Mouse (Mus musculus): ENCODE results near the gene Ahnak. TPM values are rescaled to one million over a fixed set of nuclear protein-coding genes. Genes with fewer than 3 reads are reported as not detected.

Gene Ahnak
- total RNA-seq (2021): 10 to 100 TPM; 20.2 to 21.0 TPM

GRCm38 (mm10) chr19:8989066-8989566 is at the start of gene Ahnak:
Ahnak (plus strand) TSS chr19:8989284.
- intact Hi-C loops (cut with DNase I): no loop called here
- no peak for DNase-seq (ENCODE audit: low spot score in 2 of 2)

- DNase-seq (ENCODE audit: low spot score in 2 of 2): no peak
- intact Hi-C loops (cut with DNase I): no loop called here
Measured at GRCm38 (mm10) chr19:8940526-8941133, 48.5 kb upstream of the Ahnak start.

- DNase-seq (ENCODE audit: low spot score in 2 of 2): no peak
- intact Hi-C loops (cut with DNase I): no loop called here
Measured at GRCm38 (mm10) chr19:8941136-8941514, 48.0 kb upstream of the Ahnak start.

- intact Hi-C loops (cut with DNase I): no loop called here
- DNase-seq (ENCODE audit: low spot score in 2 of 2): peak; percentile 93 to 96
Measured at GRCm38 (mm10) chr19:8941515-8942217, 47.4 kb upstream of the Ahnak start, which contains the start of gene Mta2. Mta2 (plus strand) TSS chr19:8941875.

- intact Hi-C loops (cut with DNase I): no loop called here
- DNase-seq (ENCODE audit: low spot score in 2 of 2): peak; percentile 53 to 59
Measured at GRCm38 (mm10) chr19:8942276-8942964, 46.7 kb upstream of the Ahnak start.

GRCm38 (mm10) chr19:8943047-8943446 is 46.0 kb upstream of the Ahnak start:
- intact Hi-C loops (cut with DNase I): no loop called here
- DNase-seq (ENCODE audit: low spot score in 2 of 2): no peak

GRCm38 (mm10) chr19:8944062-8944461 is 45.0 kb upstream of the Ahnak start:
- intact Hi-C loops (cut with DNase I): no loop called here

GRCm38 (mm10) chr19:8944750-8945149 is 44.3 kb upstream of the Ahnak start:
- intact Hi-C loops (cut with DNase I): no loop called here
- no peak for DNase-seq (ENCODE audit: low spot score in 2 of 2)

More at GRCm38 (mm10) chr19:8944062-8944461, 45.0 kb upstream of the Ahnak start:
- DNase-seq (ENCODE audit: low spot score in 2 of 2): no peak

- DNase-seq (ENCODE audit: low spot score in 2 of 2): no peak
- intact Hi-C loops (cut with DNase I): no loop called here
Measured at GRCm38 (mm10) chr19:8945251-8945650, 43.8 kb upstream of the Ahnak start.

- intact Hi-C loops (cut with DNase I): no loop called here
- no peak for DNase-seq (ENCODE audit: low spot score in 2 of 2)
Measured at GRCm38 (mm10) chr19:8946929-8947328, 42.2 kb upstream of the Ahnak start.

GRCm38 (mm10) chr19:8950190-8950589 is 38.9 kb upstream of the Ahnak start:
- no peak for DNase-seq (ENCODE audit: low spot score in 2 of 2)
- intact Hi-C loops (cut with DNase I): loop anchor here (5.0 kb wide), 1 partner anchor 53 kb away; the partner anchor contains the start of gene Ganab

- DNase-seq (ENCODE audit: low spot score in 2 of 2): no peak
- intact Hi-C loops (cut with DNase I): loop anchor here (5.0 kb wide), 1 partner anchor 55 kb away; the partner anchor contains the start of gene Ganab
Measured at GRCm38 (mm10) chr19:8952241-8952640, 36.8 kb upstream of the Ahnak start.

GRCm38 (mm10) chr19:8953135-8954039 is 35.7 kb upstream of the Ahnak start, which contains the start of gene Tut1:
Tut1 (plus strand) TSS chr19:8953847.
- intact Hi-C loops (cut with DNase I): loop anchor here (5.0 kb wide), 1 partner anchor 56 kb away; the partner anchor contains the start of gene Ganab
- DNase-seq (ENCODE audit: low spot score in 2 of 2): peak; percentile 94 to 99

- intact Hi-C loops (cut with DNase I): loop anchor here (5.0 kb wide), 1 partner anchor 57 kb away; the partner anchor contains the start of gene Ganab
- DNase-seq (ENCODE audit: low spot score in 2 of 2): no peak
Measured at GRCm38 (mm10) chr19:8954171-8954570, 34.9 kb upstream of the Ahnak start.

- intact Hi-C loops (cut with DNase I): no loop called here
- DNase-seq (ENCODE audit: low spot score in 2 of 2): no peak
Measured at GRCm38 (mm10) chr19:8962256-8962655, 26.8 kb upstream of the Ahnak start.

- DNase-seq (ENCODE audit: low spot score in 2 of 2): no peak
- intact Hi-C loops (cut with DNase I): loop anchor here (5.0 kb wide), 1 partner anchor 128 kb away; the partner anchor contains the start of genes Bscl2 and Gng3
Measured at GRCm38 (mm10) chr19:8965075-8965474, 24.0 kb upstream of the Ahnak start.

GRCm38 (mm10) chr19:8965771-8966170 is 23.3 kb upstream of the Ahnak start:
- DNase-seq (ENCODE audit: low spot score in 2 of 2): no peak
- intact Hi-C loops (cut with DNase I): loop anchor here (5.0 kb wide), 1 partner anchor 128 kb away; the partner anchor contains the start of genes Bscl2 and Gng3

- DNase-seq (ENCODE audit: low spot score in 2 of 2): no peak
- intact Hi-C loops (cut with DNase I): loop anchor here (5.0 kb wide), 1 partner anchor 129 kb away; the partner anchor contains the start of genes Bscl2 and Gng3
Measured at GRCm38 (mm10) chr19:8966198-8966589, 22.9 kb upstream of the Ahnak start.

Measured in left cerebral cortex, postnatal 25 days (tissue).